Mouse (Mus musculus) embryo, embryonic 10.5 days (tissue): Measurements from ENCODE around the gene Bsx.

Source experiments
- DNase-seq: peaks from one replicate; pipeline ENCODE4 v3.0.0-alpha.2; 2015; ENCODE audit warnings: low spot score

The Bsx gene

DNA sequence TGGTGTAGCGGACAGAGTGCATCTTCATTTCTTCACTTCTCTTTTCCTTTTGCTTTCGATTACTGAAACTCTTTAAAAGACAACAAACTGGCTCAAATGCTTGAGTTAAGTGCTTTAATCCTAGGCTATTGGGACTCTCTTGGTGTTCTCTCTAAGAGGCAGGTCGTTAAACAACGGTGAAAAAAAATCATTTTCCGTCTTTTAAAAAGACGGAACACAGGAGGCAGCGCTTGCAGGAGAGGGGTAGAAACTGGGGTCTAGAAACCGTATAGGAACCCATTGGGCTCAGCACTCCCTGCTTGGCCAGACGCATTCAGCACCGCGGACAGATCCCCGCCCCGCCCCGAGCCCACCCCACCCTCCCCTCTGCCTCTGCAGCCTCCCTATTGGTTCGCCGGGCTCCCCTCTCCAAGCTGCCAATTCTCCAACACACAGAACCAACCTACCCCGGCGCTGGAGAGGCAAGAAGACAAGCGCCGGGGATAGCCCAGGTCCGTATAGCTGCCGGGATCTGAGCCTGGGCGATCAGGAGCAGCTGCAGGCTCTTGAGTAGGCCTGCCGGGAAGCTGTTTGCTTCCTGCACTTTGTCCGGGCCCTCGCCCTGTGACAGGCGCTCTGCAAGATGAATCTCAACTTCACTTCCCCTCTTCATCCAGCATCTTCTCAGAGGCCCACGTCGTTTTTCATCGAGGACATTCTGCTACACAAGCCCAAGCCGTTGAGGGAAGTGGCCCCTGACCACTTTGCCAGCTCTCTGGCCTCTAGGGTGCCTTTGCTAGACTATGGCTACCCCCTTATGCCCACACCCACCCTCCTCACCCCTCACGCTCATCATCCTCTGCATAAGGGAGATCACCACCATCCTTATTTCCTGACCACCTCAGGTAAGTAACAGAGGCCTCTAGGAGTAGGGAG lies at the start of gene Bsx:
Bsx (plus strand) TSS at position 572 of the 915 bp plus-strand sequence.
- peak; percentile 88 for DNase-seq

GRCm38 (mm10) chr9:40825601-40826000 lies 48.3 kb upstream of the Bsx start:
- DNase-seq, result no peak

DNA sequence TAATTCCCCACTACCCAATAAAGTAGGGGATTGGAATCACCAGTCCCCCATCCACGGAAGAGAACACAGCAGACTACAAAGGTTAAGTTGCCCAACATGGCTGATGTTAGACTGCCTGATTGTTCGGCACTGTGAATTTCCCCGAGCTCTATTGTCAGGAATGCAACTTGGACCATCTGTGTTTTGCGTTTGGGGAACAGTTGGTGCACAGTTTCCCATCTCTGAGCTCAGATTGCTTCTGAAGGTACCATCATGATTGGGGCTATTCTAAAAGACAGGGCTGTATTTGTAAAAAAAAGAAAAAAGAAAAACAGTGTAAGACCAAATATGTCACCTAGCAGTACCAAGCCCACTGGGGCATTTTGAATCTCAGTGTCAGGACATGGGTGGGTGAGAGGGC lies 46.6 kb upstream of the Bsx start:
- DNase-seq, result no peak

- DNase-seq, result peak; percentile 93
Observed at GRCm38 (mm10) chr9:40834569-40834968, 39.4 kb upstream of the Bsx start.

DNA sequence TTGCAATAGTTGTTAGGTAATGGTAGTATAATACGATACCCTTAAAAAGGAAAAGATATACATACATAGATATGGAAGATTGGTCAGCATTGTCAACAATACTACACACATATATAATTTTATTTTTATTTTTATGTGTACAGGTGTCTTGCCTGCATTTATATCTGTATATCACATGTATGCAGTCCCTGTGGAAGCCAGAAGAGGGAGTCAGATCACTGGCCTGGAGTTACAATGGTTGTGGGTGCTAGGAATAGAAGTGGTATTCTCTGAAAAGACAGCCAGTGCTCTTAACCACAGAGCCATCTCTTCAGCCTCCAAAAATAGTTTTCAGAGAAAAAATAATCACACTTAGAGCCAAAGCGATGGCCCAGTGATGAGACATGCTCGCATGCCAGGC lies 37.2 kb upstream of the Bsx start:
- no peak for DNase-seq

DNA sequence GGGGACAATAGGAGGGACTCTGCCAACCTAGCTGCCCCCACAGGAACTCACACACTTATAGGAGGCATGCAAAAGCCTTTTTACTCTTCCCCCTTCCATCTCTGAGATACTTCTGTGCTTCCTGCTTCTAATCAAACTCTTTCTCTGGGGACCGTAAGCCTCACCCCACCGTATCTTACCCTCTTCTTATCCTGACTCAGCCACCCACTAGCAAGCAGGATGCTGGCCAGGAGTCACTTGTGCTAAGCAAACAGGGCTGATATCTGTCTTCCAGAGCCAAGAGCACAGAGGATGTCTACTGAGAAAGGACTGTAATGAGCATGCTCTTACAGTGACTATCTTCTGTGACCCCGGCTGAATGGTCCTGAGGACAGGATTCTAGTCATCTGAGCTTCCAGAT lies 34.3 kb upstream of the Bsx start:
- DNase-seq, result no peak

GRCm38 (mm10) chr9:40851515-40851914 lies 22.4 kb upstream of the Bsx start:
- no peak for DNase-seq

- peak; percentile 69 for DNase-seq
Observed at GRCm38 (mm10) chr9:40858461-40859160, 15.3 kb upstream of the Bsx start.

- DNase-seq, result peak; percentile 65
Observed at GRCm38 (mm10) chr9:40859196-40859595, 14.7 kb upstream of the Bsx start.

DNA sequence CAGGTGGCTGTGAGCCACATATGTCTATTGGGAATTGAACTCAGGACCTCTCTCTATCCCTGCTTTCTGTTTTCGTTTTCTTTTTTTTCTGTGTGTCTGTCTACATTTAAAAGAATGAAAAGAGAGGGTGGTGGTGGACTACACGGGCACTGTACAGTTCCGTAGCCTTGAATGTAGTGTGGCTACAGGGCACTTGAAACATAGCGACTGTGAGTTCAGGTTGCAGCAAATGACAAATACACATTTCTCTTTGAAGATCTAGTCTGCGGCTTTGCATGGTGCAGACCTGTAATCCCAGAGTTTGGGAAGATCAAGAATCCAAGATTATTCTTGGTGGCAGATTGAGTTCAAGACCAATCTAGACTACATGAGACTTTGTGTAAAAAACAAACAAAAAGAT lies 3.6 kb upstream of the Bsx start:
- no peak for DNase-seq

- DNase-seq, result peak; percentile 53
Observed at GRCm38 (mm10) chr9:40871369-40872155, 2.4 kb upstream of the Bsx start.

GRCm38 (mm10) chr9:40872156-40872478 lies 1.8 kb upstream of the Bsx start:
- DNase-seq, result peak; percentile 66

DNA sequence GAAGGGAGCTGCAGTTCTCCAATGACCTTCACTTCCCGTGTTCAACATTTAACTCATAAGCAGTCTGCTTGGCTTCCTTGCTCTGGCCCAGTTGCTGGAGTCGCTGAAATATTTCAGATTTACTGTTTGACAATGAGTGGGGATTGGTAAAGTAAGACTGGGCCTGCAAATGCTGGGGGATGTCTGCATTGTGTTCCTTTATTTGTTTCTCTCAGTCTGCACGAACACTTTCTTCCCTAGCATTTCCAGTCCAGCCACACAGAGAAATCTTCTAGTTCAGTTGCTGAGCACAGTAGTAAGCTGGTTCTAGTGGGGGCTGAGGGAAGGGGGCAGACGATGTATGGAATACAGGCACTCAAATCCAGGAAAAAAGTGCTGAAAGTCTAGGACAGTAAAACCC lies 1.0 kb downstream of the Bsx start:
- DNase-seq, result peak; percentile 37

DNA sequence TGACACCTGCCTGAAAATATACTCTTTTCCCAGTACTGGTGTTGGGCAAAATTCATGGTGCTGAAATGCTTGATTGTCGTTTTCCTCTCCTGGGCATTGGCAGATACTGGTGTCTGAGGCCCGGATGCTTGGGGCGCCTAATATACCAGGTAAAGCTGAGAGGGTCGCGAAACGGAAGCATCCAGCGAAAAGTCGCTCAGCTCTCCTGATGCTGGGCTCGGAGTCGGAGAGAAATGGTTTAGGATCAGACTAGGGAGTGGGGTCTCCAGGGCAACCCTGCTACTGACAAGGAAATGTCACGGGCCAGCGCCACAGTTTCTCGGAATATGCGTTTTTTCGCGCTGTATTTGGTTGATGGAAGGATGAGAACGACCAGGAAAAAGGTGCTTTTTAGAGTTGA lies 1.5 kb downstream of the Bsx start:
- peak; percentile 42 for DNase-seq

- DNase-seq, result peak; percentile 40
Observed at GRCm38 (mm10) chr9:40876164-40876563, 2.2 kb downstream of the Bsx start.

GRCm38 (mm10) chr9:40876693-40877092 lies 2.8 kb downstream of the Bsx start:
- no peak for DNase-seq

- DNase-seq, result peak; percentile 24
Observed at GRCm38 (mm10) chr9:40877146-40877880, 3.4 kb downstream of the Bsx start.

DNA sequence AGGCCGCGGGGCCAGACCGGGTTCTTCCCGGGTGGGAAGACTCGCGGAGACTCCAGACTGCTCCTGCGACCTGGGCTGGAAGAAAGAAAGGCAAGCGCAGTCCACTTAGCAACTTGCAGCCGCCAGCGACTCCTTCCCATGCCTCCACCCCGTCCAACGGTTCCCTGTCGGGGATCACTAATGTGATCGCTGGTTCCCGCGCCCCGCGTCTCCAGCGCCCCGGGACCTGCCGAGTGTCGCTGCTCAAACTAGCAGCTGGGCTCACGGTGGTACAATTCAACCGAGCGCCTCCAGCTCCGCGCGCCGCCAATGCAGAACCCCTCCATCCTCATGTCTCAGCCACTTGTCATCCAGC lies 3.9 kb downstream of the Bsx start:
- peak; percentile 59 for DNase-seq

GRCm38 (mm10) chr9:40878291-40878945 lies 4.5 kb downstream of the Bsx start:
- DNase-seq, result peak; percentile 47

GRCm38 (mm10) chr9:40878998-40879397 lies 5.1 kb downstream of the Bsx start:
- DNase-seq, result peak; percentile 56

DNA sequence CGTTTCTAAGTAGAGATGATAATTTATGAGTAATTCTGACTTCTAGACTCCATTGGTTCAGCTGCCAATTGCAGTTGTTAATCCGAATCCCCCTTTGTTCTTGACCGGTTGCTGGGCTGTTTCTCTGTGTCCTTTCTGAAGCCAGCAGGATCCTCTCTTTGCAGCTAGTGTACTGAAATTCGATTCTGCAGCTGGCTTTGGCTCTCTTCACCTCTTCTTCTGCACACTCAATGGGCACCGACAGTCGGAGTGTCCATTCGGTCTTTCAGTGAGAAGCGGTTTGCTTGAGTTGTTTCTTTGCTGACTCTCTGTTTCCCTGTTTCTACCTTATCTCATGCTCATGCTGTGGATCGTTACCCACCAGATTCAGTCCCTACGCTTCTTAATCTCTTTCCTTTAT lies 11.7 kb downstream of the Bsx start:
- DNase-seq, result no peak
